Mouse (Mus musculus): ENCODE measurements around the gene Vmn1r236. TPM values are rescaled to one million over a fixed set of nuclear protein-coding genes. Genes with fewer than 3 reads are reported as not detected.

Vmn1r236 gene
- not detected in 2 replicates for polyA plus RNA-seq (2012; rRNA removed)

DNA sequence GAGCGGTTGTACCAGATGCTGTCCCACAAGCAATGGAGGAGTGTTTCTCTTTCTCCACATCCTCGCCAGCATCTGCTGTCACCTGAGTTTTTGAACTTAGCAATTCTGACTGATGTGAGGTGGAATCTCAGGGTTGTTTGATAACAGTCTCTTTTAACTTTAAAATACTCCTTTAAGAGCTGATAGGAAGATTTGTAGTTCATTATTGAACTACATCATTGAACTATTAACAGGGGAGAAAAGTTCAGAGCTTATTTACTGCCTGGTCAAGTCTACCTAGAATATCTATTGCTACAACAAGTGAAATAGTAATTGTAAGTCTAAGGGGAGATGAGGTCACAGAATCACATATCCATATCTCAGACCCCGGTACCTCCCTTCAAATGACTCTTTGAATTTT lies at the start of gene Vmn1r236:
Vmn1r236 (plus strand) TSS at position 301 of the 400 bp plus-strand sequence.
- no peaks in the 10 kb centered on the region for H3K4me1 ChIP-seq (ENCODE audit: control insufficient read depth, insufficient read depth, low read length)
- H3K36me3 ChIP-seq (ENCODE audit: control insufficient read depth, insufficient read depth, low read length), result no peaks in the 10 kb centered on the region
- no peak within 1 kb of the TSS for H3K4me3 ChIP-seq (ENCODE audit: insufficient read depth, low read depth, low read length)
- H3K27ac ChIP-seq (ENCODE audit: insufficient read depth, low read depth, low read length), result no peak within 1 kb of the TSS
- no peaks in the 10 kb centered on the region for H3K27me3 ChIP-seq (replicated peaks; ENCODE audit: control insufficient read depth, insufficient read depth, low read length)
- no peak for DNase-seq
- no peak for TF ChIP-seq POLR2A (IDR thresholded peaks at IDR 0.05; ENCODE audit: low read depth, low read length)
- TF ChIP-seq CTCF (conservative IDR thresholded peaks at IDR 0.05; ENCODE audit: insufficient read depth, insufficient read length, low read depth, low read length), result no peak
- 72% methylated on average over 3 of the region's 3 CpGs for WGBS

- Histone ChIP-seq H3K36me3 (ENCODE audit: control insufficient read depth, insufficient read depth, low read length) (no peaks in the 10 kb centered on the region), H3K27me3 (replicated peaks; ENCODE audit: control insufficient read depth, insufficient read depth, low read length) (no peaks in the 10 kb centered on the region), H3K4me3 (ENCODE audit: insufficient read depth, low read depth, low read length) (no peak within 1 kb of the TSS), H3K4me1 (ENCODE audit: control insufficient read depth, insufficient read depth, low read length) (no peaks in the 10 kb centered on the region), H3K27ac (ENCODE audit: insufficient read depth, low read depth, low read length) (no peak within 1 kb of the TSS)
- TF ChIP-seq POLR2A (IDR thresholded peaks at IDR 0.05; ENCODE audit: low read depth, low read length), result no peak
- TF ChIP-seq CTCF (conservative IDR thresholded peaks at IDR 0.05; ENCODE audit: insufficient read depth, insufficient read length, low read depth, low read length), result no peak
- no peak for DNase-seq
Observed at GRCm38 (mm10) chr17:21256111-21256510, 26.6 kb upstream of the Vmn1r236 start, which contains the start of gene Vmn1r235. Vmn1r235 (plus strand) TSS chr17:21256411.

DNA sequence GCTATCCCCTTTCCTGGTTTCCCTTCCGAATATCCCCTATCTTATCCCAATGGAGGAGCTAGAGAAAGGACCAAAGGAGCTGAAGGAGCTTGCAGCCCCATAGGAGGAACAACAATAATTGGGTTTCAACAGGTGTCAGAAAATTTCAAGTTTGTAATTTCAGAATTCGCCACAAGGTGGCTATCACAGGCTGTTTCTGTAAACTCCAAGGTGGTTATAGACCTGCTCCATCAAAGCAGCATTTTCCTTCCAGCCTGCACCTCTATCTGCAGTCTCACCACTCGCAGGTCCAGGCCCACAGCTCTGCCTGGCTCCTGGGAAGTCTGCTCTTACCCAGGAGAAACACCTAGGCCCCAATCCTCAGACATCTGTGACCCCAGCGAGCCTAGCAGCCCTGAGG lies 10.6 kb upstream of the Vmn1r236 start:
- no peak overlapping the region for H3K27ac ChIP-seq (ENCODE audit: insufficient read depth, low read depth, low read length)
- TF ChIP-seq CTCF (conservative IDR thresholded peaks at IDR 0.05; ENCODE audit: insufficient read depth, insufficient read length, low read depth, low read length), result peak; percentile 25; the same call in 1 of the 2 replicates
- TF ChIP-seq POLR2A (IDR thresholded peaks at IDR 0.05; ENCODE audit: low read depth, low read length), result no peak
- H3K27me3 ChIP-seq (replicated peaks; ENCODE audit: control insufficient read depth, insufficient read depth, low read length), result no peaks in the 10 kb centered on the region
- peak; percentile 74 for DNase-seq
- H3K4me1 ChIP-seq (ENCODE audit: control insufficient read depth, insufficient read depth, low read length), result no peaks in the 10 kb centered on the region
- no peak overlapping the region for H3K4me3 ChIP-seq (ENCODE audit: insufficient read depth, low read depth, low read length)
- H3K36me3 ChIP-seq (ENCODE audit: control insufficient read depth, insufficient read depth, low read length), result no peaks in the 10 kb centered on the region
- 10% methylated on average over 4 of the region's 4 CpGs for WGBS

GRCm38 (mm10) chr17:21284395-21284794 lies 1.7 kb downstream of the Vmn1r236 start:
- Histone ChIP-seq H3K4me3 (ENCODE audit: insufficient read depth, low read depth, low read length) (no peak overlapping the region), H3K36me3 (ENCODE audit: control insufficient read depth, insufficient read depth, low read length) (no peaks in the 10 kb centered on the region), H3K27ac (ENCODE audit: insufficient read depth, low read depth, low read length) (no peak overlapping the region), H3K4me1 (ENCODE audit: control insufficient read depth, insufficient read depth, low read length) (no peaks in the 10 kb centered on the region), H3K27me3 (replicated peaks; ENCODE audit: control insufficient read depth, insufficient read depth, low read length) (no peaks in the 10 kb centered on the region)
- DNase-seq, result no peak
- TF ChIP-seq CTCF (conservative IDR thresholded peaks at IDR 0.05; ENCODE audit: insufficient read depth, insufficient read length, low read depth, low read length) (no peak), POLR2A (IDR thresholded peaks at IDR 0.05; ENCODE audit: low read depth, low read length) (no peak)

DNA sequence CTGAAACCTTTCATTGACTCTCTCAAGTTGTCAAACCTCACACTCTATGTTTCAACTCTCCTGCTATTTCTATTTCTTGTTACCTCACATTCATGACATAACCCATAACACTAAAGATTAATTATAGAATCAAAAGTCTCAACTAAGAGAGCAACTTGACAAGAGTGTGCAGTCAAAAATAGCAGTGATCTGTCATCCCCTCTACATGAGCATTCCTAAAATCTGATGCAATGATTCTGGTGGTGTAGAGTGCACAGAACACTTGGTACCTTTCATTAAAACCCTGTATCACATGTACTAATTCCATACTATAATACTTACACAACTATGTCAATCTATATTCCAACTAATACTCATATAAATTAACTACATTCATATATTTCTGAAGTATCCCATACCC lies 7.0 kb downstream of the Vmn1r236 start:
- DNase-seq, result no peak
- Histone ChIP-seq H3K27ac (ENCODE audit: insufficient read depth, low read depth, low read length) (no peak overlapping the region), H3K27me3 (replicated peaks; ENCODE audit: control insufficient read depth, insufficient read depth, low read length) (no peaks in the 10 kb centered on the region), H3K4me1 (ENCODE audit: control insufficient read depth, insufficient read depth, low read length) (no peaks in the 10 kb centered on the region), H3K4me3 (ENCODE audit: insufficient read depth, low read depth, low read length) (no peak overlapping the region), H3K36me3 (ENCODE audit: control insufficient read depth, insufficient read depth, low read length) (no peaks in the 10 kb centered on the region)
- no peak for TF ChIP-seq POLR2A (IDR thresholded peaks at IDR 0.05; ENCODE audit: low read depth, low read length)
- no peak for TF ChIP-seq CTCF (conservative IDR thresholded peaks at IDR 0.05; ENCODE audit: insufficient read depth, insufficient read length, low read depth, low read length)

DNA sequence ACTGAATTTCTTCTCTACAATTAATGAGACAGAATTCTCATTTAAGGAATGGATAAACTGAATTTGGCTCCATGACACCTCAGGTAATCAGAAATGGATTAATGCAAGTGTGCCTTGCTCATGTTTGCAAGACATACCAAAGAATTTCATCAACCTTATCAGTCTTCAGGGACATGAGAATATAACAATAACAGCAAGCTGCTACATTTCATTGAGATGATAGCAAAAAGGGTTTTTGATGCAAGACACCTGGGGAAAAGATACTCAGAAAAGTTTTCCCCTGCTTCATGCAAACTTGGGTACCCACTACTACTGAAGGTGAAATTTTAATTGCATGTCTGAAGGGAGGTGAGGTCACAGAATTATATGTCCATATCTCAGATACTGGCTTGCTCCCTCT lies 28.8 kb downstream of the Vmn1r236 start, which contains the start of gene Vmn1r237:
Vmn1r237 (plus strand) TSS at position 301 of the 400 bp plus-strand sequence.
- Histone ChIP-seq H3K4me1 (ENCODE audit: control insufficient read depth, insufficient read depth, low read length) (no peaks in the 10 kb centered on the region), H3K27ac (ENCODE audit: insufficient read depth, low read depth, low read length) (no peak within 1 kb of the TSS), H3K27me3 (replicated peaks; ENCODE audit: control insufficient read depth, insufficient read depth, low read length) (no peaks in the 10 kb centered on the region), H3K4me3 (ENCODE audit: insufficient read depth, low read depth, low read length) (no peak within 1 kb of the TSS), H3K36me3 (ENCODE audit: control insufficient read depth, insufficient read depth, low read length) (no peaks in the 10 kb centered on the region)
- no peak for DNase-seq
- TF ChIP-seq POLR2A (IDR thresholded peaks at IDR 0.05; ENCODE audit: low read depth, low read length) (no peak), CTCF (conservative IDR thresholded peaks at IDR 0.05; ENCODE audit: insufficient read depth, insufficient read length, low read depth, low read length) (no peak)

Other genes with a start within 250 kb of the Vmn1r236 start
- gene Vmn1r234, start 56.9 kb upstream of the Vmn1r236 start, polyA plus RNA-seq (2012; rRNA removed), result not detected in 2 replicates
- gene Vmn1r235, start 26.5 kb upstream of the Vmn1r236 start, polyA plus RNA-seq (2012; rRNA removed), result not detected in 2 replicates
- gene Vmn1r237, start 28.9 kb downstream of the Vmn1r236 start, polyA plus RNA-seq (2012; rRNA removed), result not detected in 2 replicates
- gene Zfp677, start 100.8 kb downstream of the Vmn1r236 start, polyA plus RNA-seq (2012; rRNA removed), result 0.24 and 0.42 TPM in 2 replicates
- gene Zfp54, start 140.3 kb downstream of the Vmn1r236 start, polyA plus RNA-seq (2012; rRNA removed), result 0.76 and 0.80 TPM in 2 replicates
- 0.64 and 1.1 TPM in 2 replicates for gene Zfp51, start 167.4 kb downstream of the Vmn1r236 start, polyA plus RNA-seq (2012; rRNA removed)
- gene Zfp53, start 206.1 kb downstream of the Vmn1r236 start, polyA plus RNA-seq (2012; rRNA removed), result 1.0 and 1.2 TPM in 2 replicates

Data from kidney, adult 2 months (tissue).